Mouse (Mus musculus) ES-Bruce4 (cell line): ENCODE measurements around the gene Gm21969. TPM values are rescaled to one million over a fixed set of nuclear protein-coding genes. Genes with fewer than 3 reads are reported as not detected.
A peak's percentile ranks its signal among the peaks of the same experiment; 100 is the strongest.

Experiments
- H3K27ac ChIP-seq: 2 replicates; pipeline ENCODE4 v1.5.1; 2012; ENCODE audit warnings: low read length, inconsistent platforms; ENCODE audit not compliant: insufficient read depth
- H3K27me3 ChIP-seq: 2 replicates; pipeline ENCODE4 v1.6.1; 2012; ENCODE audit warnings: mild to moderate bottlenecking, low read length, inconsistent platforms; ENCODE audit not compliant: control insufficient read depth, poor library complexity, insufficient read depth, severe bottlenecking
- H3K36me3 ChIP-seq: 2 replicates; pipeline ENCODE4 v1.6.1; 2012; ENCODE audit warnings: inconsistent platforms, mild to moderate bottlenecking, low read length, moderate library complexity; ENCODE audit not compliant: control insufficient read depth, poor library complexity, insufficient read depth, severe bottlenecking
- H3K4me1 ChIP-seq: one replicate; pipeline ENCODE4 v1.8.1; 2011; ENCODE audit warnings: low read length; ENCODE audit not compliant: control insufficient read depth, insufficient read depth
- H3K4me3 ChIP-seq: 2 replicates; pipeline ENCODE4 v1.5.1; 2011; ENCODE audit warnings: low read depth, mild to moderate bottlenecking, low read length
- H3K9ac ChIP-seq: 2 replicates; pipeline ENCODE4 v1.6.1; 2012; ENCODE audit warnings: low read depth, mild to moderate bottlenecking, inconsistent platforms; ENCODE audit not compliant: poor library complexity, severe bottlenecking
- H3K9me3 ChIP-seq: replicated peaks from 2 replicates; pipeline ENCODE4 v1.6.1; 2012; ENCODE audit warnings: mild to moderate bottlenecking, low read length, inconsistent platforms; ENCODE audit not compliant: control insufficient read depth, poor library complexity, insufficient read depth, severe bottlenecking
- CTCF ChIP-seq: IDR thresholded peaks from one replicate; pipeline ENCODE4 v1.8.1; 2011; ENCODE audit warnings: low read depth, low read length
- EP300 ChIP-seq: IDR thresholded peaks from 2 replicates; pipeline ENCODE4 v1.6.1; 2011; ENCODE audit warnings: low read depth, low read length; ENCODE audit not compliant: insufficient read depth
- POLR2A ChIP-seq: IDR thresholded peaks from one replicate; pipeline ENCODE4 v1.8.1; 2011; ENCODE audit warnings: low read length; ENCODE audit not compliant: insufficient read depth
- polyA plus RNA-seq: library from polyadenylated mRNA; stranded (reverse); fragments of >200 nt; gene quantifications from 2 replicates; pipeline ENCODE4 v1.2.4, GENCODE M21; 2011; ENCODE audit warnings: low read depth; ENCODE audit not compliant: missing spikeins, insufficient read depth, insufficient read length

Gm21969 gene
- polyA plus RNA-seq, 1 experiment, result not detected

DNA sequence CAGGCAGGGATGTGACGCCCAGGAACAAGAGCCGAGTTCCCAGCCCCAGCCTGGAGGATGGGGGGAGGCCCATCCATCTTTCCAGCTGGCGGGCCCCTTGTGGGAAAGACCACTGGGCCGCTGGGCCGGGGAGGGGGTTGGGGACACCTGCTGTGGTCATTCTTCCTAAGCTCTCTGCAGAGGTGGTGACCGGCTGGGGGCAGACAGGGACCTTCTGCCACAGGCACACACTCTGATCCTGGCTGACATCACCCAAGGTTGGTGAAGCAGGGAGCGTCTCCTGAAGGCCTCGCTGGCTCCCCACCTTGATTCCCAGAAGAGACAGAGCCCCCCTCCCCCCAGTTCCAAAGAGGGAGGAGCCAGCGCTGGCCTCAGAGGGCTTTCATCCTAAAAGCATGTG is 94.8 kb downstream of the Gm21969 start:
- Histone ChIP-seq H3K4me1 (no peaks in the 10 kb centered on the region), H3K36me3 (no peaks in the 10 kb centered on the region), H3K4me3 (no peak overlapping the region), H3K9me3 (no peaks in the 10 kb centered on the region), H3K9ac (no peak overlapping the region), H3K27ac (no peak overlapping the region), H3K27me3 (no peaks in the 10 kb centered on the region)
- TF ChIP-seq POLR2A (no peak), EP300 (no peak), CTCF (no peak)

GRCm38 (mm10) chr4:139698602-139699001 is 95.6 kb downstream of the Gm21969 start:
- TF ChIP-seq EP300, result no peak
- TF ChIP-seq POLR2A, result no peak
- TF ChIP-seq CTCF, result no peak
- H3K36me3 ChIP-seq, result no peaks in the 10 kb centered on the region
- H3K27ac ChIP-seq, result no peak overlapping the region
- no peak overlapping the region for H3K9ac ChIP-seq
- H3K4me1 ChIP-seq, result no peaks in the 10 kb centered on the region
- no peaks in the 10 kb centered on the region for H3K27me3 ChIP-seq
- H3K4me3 ChIP-seq, result no peak overlapping the region
- H3K9me3 ChIP-seq, result no peaks in the 10 kb centered on the region

DNA sequence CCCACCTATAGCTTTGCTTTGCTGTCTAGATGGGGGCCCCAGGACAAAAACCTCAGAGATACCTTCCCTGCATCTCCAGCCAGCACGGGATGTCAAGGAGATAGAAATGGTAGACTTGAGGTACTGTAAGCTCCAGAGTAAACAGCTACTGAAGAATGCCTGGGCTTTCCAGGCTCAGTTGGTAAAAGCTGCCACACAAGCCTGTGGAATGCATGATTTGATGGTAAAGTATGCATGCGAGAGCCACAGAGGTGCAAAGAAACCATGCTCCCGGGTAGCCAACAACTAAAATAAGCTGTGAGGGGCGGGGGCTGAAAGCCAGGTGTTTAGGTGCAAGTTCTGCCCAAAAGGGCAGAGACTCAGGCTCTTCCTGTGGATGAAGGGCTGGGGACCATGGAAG is 99.9 kb downstream of the Gm21969 start:
- Histone ChIP-seq H3K9me3 (no peaks in the 10 kb centered on the region), H3K27me3 (no peaks in the 10 kb centered on the region), H3K27ac (no peak overlapping the region), H3K36me3 (no peaks in the 10 kb centered on the region), H3K4me1 (no peaks in the 10 kb centered on the region), H3K9ac (no peak overlapping the region), H3K4me3 (no peak overlapping the region)
- no peak for TF ChIP-seq EP300
- no peak for TF ChIP-seq POLR2A
- no peak for TF ChIP-seq CTCF

GRCm38 (mm10) chr4:139703468-139703867 is 100.5 kb downstream of the Gm21969 start:
- Histone ChIP-seq H3K9me3 (no peaks in the 10 kb centered on the region), H3K36me3 (no peaks in the 10 kb centered on the region), H3K27me3 (no peaks in the 10 kb centered on the region), H3K4me3 (no peak overlapping the region), H3K4me1 (no peaks in the 10 kb centered on the region), H3K9ac (no peak overlapping the region), H3K27ac (no peak overlapping the region)
- TF ChIP-seq EP300 (no peak), POLR2A (no peak), CTCF (peak; percentile 50)

GRCm38 (mm10) chr4:139705986-139706385 is 103.0 kb downstream of the Gm21969 start:
- Histone ChIP-seq H3K36me3 (no peaks in the 10 kb centered on the region), H3K27ac (no peak overlapping the region), H3K4me3 (no peak overlapping the region), H3K27me3 (no peaks in the 10 kb centered on the region), H3K4me1 (no peaks in the 10 kb centered on the region), H3K9ac (no peak overlapping the region), H3K9me3 (no peaks in the 10 kb centered on the region)
- TF ChIP-seq POLR2A (no peak), EP300 (no peak), CTCF (no peak)

- Histone ChIP-seq H3K9ac (no peak overlapping the region), H3K9me3 (no peaks in the 10 kb centered on the region), H3K4me3 (no peak overlapping the region), H3K36me3 (no peaks in the 10 kb centered on the region), H3K27ac (no peak overlapping the region), H3K4me1 (no peaks in the 10 kb centered on the region), H3K27me3 (no peaks in the 10 kb centered on the region)
- TF ChIP-seq EP300 (no peak), POLR2A (no peak), CTCF (no peak)
Observed at GRCm38 (mm10) chr4:139710467-139711334, 107.7 kb downstream of the Gm21969 start.

Other genes with a start within 250 kb of the Gm21969 start
- 20.5 and 20.7 TPM in 2 replicates for gene Iffo2, start 72.6 kb upstream of the Gm21969 start, polyA plus RNA-seq
- gene Aldh4a1, start 19.7 kb downstream of the Gm21969 start, polyA plus RNA-seq, result 30.9 and 32.3 TPM in 2 replicates
- not detected in 2 replicates for gene Tas1r2, start 50.4 kb downstream of the Gm21969 start, polyA plus RNA-seq
- not detected in 2 replicates for gene Pax7, start 230.3 kb downstream of the Gm21969 start, polyA plus RNA-seq